Mouse (Mus musculus): ENCODE measurements around the gene Ssr1. TPM values are rescaled to one million over a fixed set of nuclear protein-coding genes. Genes with fewer than 3 reads are reported as not detected.
A peak's percentile ranks its signal among the peaks of the same experiment; 100 is the strongest.

The Ssr1 gene
- total and polyA plus RNA-seq, 3 experiments = 10.0 to 44.9 (median 41.7) TPM

GRCm38 (mm10) chr13:38009721-38010408, 15.8 kb upstream of the Ssr1 start:
- Histone ChIP-seq H3K4me3 (no peak overlapping the region), H3K79me2 (replicated peaks; ENCODE audit: control insufficient read depth, insufficient read depth, low read length) (no peaks in the 10 kb centered on the region), H3K9ac (ENCODE audit: low read depth, low read length) (no peak overlapping the region), H3K36me3 (ENCODE audit: control insufficient read depth, insufficient read depth, low read length) (no peaks in the 10 kb centered on the region), H3K4me1 (ENCODE audit: control insufficient read depth, insufficient read depth, low read length) (no peaks in the 10 kb centered on the region), H3K27ac (no peak overlapping the region), H3K27me3 (ENCODE audit: control insufficient read depth, insufficient read depth, low read length) (no peaks in the 10 kb centered on the region)
- no peak for TF ChIP-seq POLR2A (IDR thresholded peaks at IDR 0.05; ENCODE audit: insufficient read depth, low read depth, low read length)
- TF ChIP-seq CTCF (IDR thresholded peaks at IDR 0.05) = no peak
- no peak for TF ChIP-seq EP300 (IDR thresholded peaks at IDR 0.05; ENCODE audit: insufficient read depth, low read depth, low read length)
- WGBS = 64% methylated on average over 5 of the region's 5 CpGs
- intact Hi-C loops (cut with DNase I) = no loop called here
- peak in 1 of 2 experiments; percentile 30 for DNase-seq

- H3K27ac ChIP-seq = no peak overlapping the region
- no peaks in the 10 kb centered on the region for H3K36me3 ChIP-seq (ENCODE audit: control insufficient read depth, insufficient read depth, low read length)
- H3K79me2 ChIP-seq (replicated peaks; ENCODE audit: control insufficient read depth, insufficient read depth, low read length) = no peaks in the 10 kb centered on the region
- WGBS = 81% methylated on average over 2 of the region's 2 CpGs
- H3K9ac ChIP-seq (ENCODE audit: low read depth, low read length) = no peak overlapping the region
- H3K4me1 ChIP-seq (ENCODE audit: control insufficient read depth, insufficient read depth, low read length) = no peaks in the 10 kb centered on the region
- intact Hi-C loops (cut with DNase I) = no loop called here
- H3K4me3 ChIP-seq = no peak overlapping the region
- TF ChIP-seq EP300 (IDR thresholded peaks at IDR 0.05; ENCODE audit: insufficient read depth, low read depth, low read length) (no peak), CTCF (IDR thresholded peaks at IDR 0.05) (no peak), POLR2A (IDR thresholded peaks at IDR 0.05; ENCODE audit: insufficient read depth, low read depth, low read length) (no peak)
- no peaks in the 10 kb centered on the region for H3K27me3 ChIP-seq (ENCODE audit: control insufficient read depth, insufficient read depth, low read length)
- no peak for DNase-seq
Observed at GRCm38 (mm10) chr13:38007972-38008371, 14.0 kb upstream of the Ssr1 start.

- 48% methylated on average over 1 of the region's 1 CpGs for WGBS
- no peak for DNase-seq
- Histone ChIP-seq H3K79me2 (replicated peaks; ENCODE audit: control insufficient read depth, insufficient read depth, low read length) (no peaks in the 10 kb centered on the region), H3K27ac (no peak overlapping the region), H3K27me3 (ENCODE audit: control insufficient read depth, insufficient read depth, low read length) (no peaks in the 10 kb centered on the region), H3K9ac (ENCODE audit: low read depth, low read length) (no peak overlapping the region), H3K4me1 (ENCODE audit: control insufficient read depth, insufficient read depth, low read length) (no peaks in the 10 kb centered on the region), H3K4me3 (no peak overlapping the region), H3K36me3 (ENCODE audit: control insufficient read depth, insufficient read depth, low read length) (no peaks in the 10 kb centered on the region)
- no peak for TF ChIP-seq EP300 (IDR thresholded peaks at IDR 0.05; ENCODE audit: insufficient read depth, low read depth, low read length)
- peak; percentile 36 for TF ChIP-seq CTCF (IDR thresholded peaks at IDR 0.05)
- intact Hi-C loops (cut with DNase I) = no loop called here
Observed at GRCm38 (mm10) chr13:38002461-38002860, 8.4 kb upstream of the Ssr1 start.

- TF ChIP-seq EP300 (IDR thresholded peaks at IDR 0.05; ENCODE audit: insufficient read depth, low read depth, low read length) (no peak), POLR2A (IDR thresholded peaks at IDR 0.05; ENCODE audit: insufficient read depth, low read depth, low read length) (no peak), CTCF (IDR thresholded peaks at IDR 0.05) (no peak)
- intact Hi-C loops (cut with DNase I) = no loop called here
- 84% methylated on average over 3 of the region's 3 CpGs for WGBS
Observed at GRCm38 (mm10) chr13:37999713-38000112, 5.7 kb upstream of the Ssr1 start.

GRCm38 (mm10) chr13:37994405-37994749, 360 bp upstream of the Ssr1 start:
- peaks cover 2% of the 10 kb centered on the region for H3K4me1 ChIP-seq (ENCODE audit: control insufficient read depth, insufficient read depth, low read length)
- WGBS = 8% methylated on average over 7 of the region's 7 CpGs
- peak overlapping the region; percentile 48 for H3K27ac ChIP-seq
- H3K36me3 ChIP-seq (ENCODE audit: control insufficient read depth, insufficient read depth, low read length) = no peaks in the 10 kb centered on the region
- TF ChIP-seq POLR2A (IDR thresholded peaks at IDR 0.05; ENCODE audit: insufficient read depth, low read depth, low read length) (no peak), CTCF (IDR thresholded peaks at IDR 0.05) (no peak), EP300 (IDR thresholded peaks at IDR 0.05; ENCODE audit: insufficient read depth, low read depth, low read length) (no peak)
- DNase-seq = no peak
- H3K79me2 ChIP-seq (replicated peaks; ENCODE audit: control insufficient read depth, insufficient read depth, low read length) = no peaks in the 10 kb centered on the region
- no peaks in the 10 kb centered on the region for H3K27me3 ChIP-seq (ENCODE audit: control insufficient read depth, insufficient read depth, low read length)
- peak overlapping the region; percentile 94 for H3K4me3 ChIP-seq
- intact Hi-C loops (cut with DNase I) = loop anchor here (1.0 kb wide), 1 partner anchor 43 kb away; the partner anchor contains the start of gene Cage1
- no peak overlapping the region; the same call in 1 of the 2 replicates for H3K9ac ChIP-seq (ENCODE audit: low read depth, low read length)

More at GRCm38 (mm10) chr13:37999713-38000112, 5.7 kb upstream of the Ssr1 start:
- Histone ChIP-seq H3K36me3 (ENCODE audit: control insufficient read depth, insufficient read depth, low read length) (no peaks in the 10 kb centered on the region), H3K9ac (ENCODE audit: low read depth, low read length) (no peak overlapping the region), H3K79me2 (replicated peaks; ENCODE audit: control insufficient read depth, insufficient read depth, low read length) (no peaks in the 10 kb centered on the region), H3K4me1 (ENCODE audit: control insufficient read depth, insufficient read depth, low read length) (no peaks in the 10 kb centered on the region), H3K4me3 (no peak overlapping the region), H3K27me3 (ENCODE audit: control insufficient read depth, insufficient read depth, low read length) (no peaks in the 10 kb centered on the region), H3K27ac (no peak overlapping the region)
- DNase-seq = no peak

- under 1% methylated on average over 17 of the region's 17 CpGs for WGBS
- intact Hi-C loops (cut with DNase I) = no loop called here
- DNase-seq = no peak
Observed at GRCm38 (mm10) chr13:37993376-37993703, 677 bp downstream of the Ssr1 start.

More at GRCm38 (mm10) chr13:37993376-37993703, 677 bp downstream of the Ssr1 start:
- Histone ChIP-seq H3K27me3 (ENCODE audit: control insufficient read depth, insufficient read depth, low read length) (no peaks in the 10 kb centered on the region), H3K4me1 (ENCODE audit: control insufficient read depth, insufficient read depth, low read length) (peaks cover 2% of the 10 kb centered on the region), H3K79me2 (replicated peaks; ENCODE audit: control insufficient read depth, insufficient read depth, low read length) (no peaks in the 10 kb centered on the region), H3K27ac (peak overlapping the region; percentile 87), H3K4me3 (peak overlapping the region; percentile 94), H3K9ac (ENCODE audit: low read depth, low read length) (peak overlapping the region; percentile 96), H3K36me3 (ENCODE audit: control insufficient read depth, insufficient read depth, low read length) (no peaks in the 10 kb centered on the region)
- TF ChIP-seq EP300 (IDR thresholded peaks at IDR 0.05; ENCODE audit: insufficient read depth, low read depth, low read length) (no peak), CTCF (IDR thresholded peaks at IDR 0.05) (no peak), POLR2A (IDR thresholded peaks at IDR 0.05; ENCODE audit: insufficient read depth, low read depth, low read length) (no peak)

All from heart, adult 2 months (tissue).